Mouse (Mus musculus): Measurements from ENCODE around the gene Eef2k.

The Eef2k gene

GRCm38 (mm10) chr7:120844689-120845088 lies 2.1 kb downstream of the Eef2k start:
- no peak for DNase-seq

GRCm38 (mm10) chr7:120848831-120849512 lies 6.3 kb downstream of the Eef2k start:
- no peak for DNase-seq

GRCm38 (mm10) chr7:120850165-120850564 lies 7.5 kb downstream of the Eef2k start:
- no peak for DNase-seq

GRCm38 (mm10) chr7:120859854-120860253 lies 17.2 kb downstream of the Eef2k start:
- DNase-seq: no peak

GRCm38 (mm10) chr7:120860799-120861487 lies 18.3 kb downstream of the Eef2k start:
- no peak for DNase-seq

- DNase-seq: no peak
Observed at GRCm38 (mm10) chr7:120861488-120862047, 18.9 kb downstream of the Eef2k start.

- DNase-seq: no peak
Observed at GRCm38 (mm10) chr7:120862196-120862595, 19.6 kb downstream of the Eef2k start.

- DNase-seq: no peak
Observed at GRCm38 (mm10) chr7:120862626-120863025, 20.0 kb downstream of the Eef2k start.

- DNase-seq: no peak
Observed at GRCm38 (mm10) chr7:120863476-120863875, 20.8 kb downstream of the Eef2k start.

GRCm38 (mm10) chr7:120865100-120865499 lies 22.5 kb downstream of the Eef2k start:
- peak; percentile 32 to 52 for DNase-seq

- peak; percentile 9 to 46 for DNase-seq
Observed at GRCm38 (mm10) chr7:120865832-120866231, 23.2 kb downstream of the Eef2k start.

GRCm38 (mm10) chr7:120866684-120867083 lies 24.1 kb downstream of the Eef2k start:
- no peak for DNase-seq

- DNase-seq: no peak
Observed at GRCm38 (mm10) chr7:120867720-120868119, 25.1 kb downstream of the Eef2k start.

- DNase-seq: no peak
Observed at GRCm38 (mm10) chr7:120869883-120870282, 27.3 kb downstream of the Eef2k start.

GRCm38 (mm10) chr7:120870431-120871008 lies 27.9 kb downstream of the Eef2k start:
- no peak for DNase-seq

- peak; percentile 11 to 48 for DNase-seq
Observed at GRCm38 (mm10) chr7:120873083-120873482, 30.5 kb downstream of the Eef2k start.

- DNase-seq: no peak
Observed at GRCm38 (mm10) chr7:120874021-120874420, 31.4 kb downstream of the Eef2k start.

- DNase-seq: peak in 1 of 2 experiments; percentile 47
Observed at GRCm38 (mm10) chr7:120874764-120875539, 32.3 kb downstream of the Eef2k start.

GRCm38 (mm10) chr7:120875540-120876388 lies 33.1 kb downstream of the Eef2k start:
- no peak for DNase-seq

- DNase-seq: no peak
Observed at GRCm38 (mm10) chr7:120878271-120878670, 35.6 kb downstream of the Eef2k start.

GRCm38 (mm10) chr7:120879972-120880371 lies 37.3 kb downstream of the Eef2k start:
- no peak for DNase-seq

- no peak for DNase-seq
Observed at GRCm38 (mm10) chr7:120880770-120881169, 38.1 kb downstream of the Eef2k start.
